20 mouse cellular contexts compared by ENCODE assay signal in genomic region chr1:151816051-151816450, GRCm38 (mm10).
DNase-seq lines count a peak whose midpoint lies in the region; TF ChIP-seq lines count a peak whose summit lies in the region.
"Had no signal": no experiment of that assay in that cellular context is flagged by ENCODE, and none has a peak within 500 bp of the region (broad histone marks: within the 10 kb centered on the region; RNA-seq: fewer than 3 reads in every experiment).

No protein-coding gene starts in this region.

- peak; percentile 58 for DNase-seq in heart, adult 11 months
- DNase-seq in heart, postnatal 25 days (ENCODE audit: low spot score), result no peak
- DNase-seq in A20 (ENCODE audit: low read depth, low spot score) (peak; percentile 51), CH12.LX (ENCODE audit: extremely low read depth) (peak; percentile 61)
- no peak for DNase-seq in lung, postnatal 4 days
- no peak for DNase-seq in limb, embryonic 10.5 days (ENCODE audit: low spot score)
- DNase-seq: adrenal gland, adult 2 months; adrenal gland, adult 8-10 months; adrenal gland, postnatal 10 days; adrenal gland, postnatal 14 days; adrenal gland, postnatal 25 days; adrenal gland, postnatal 36 days; B cell, adult 2 months; cerebellum, adult 11 months; cerebellum, adult 11-12 months; cerebellum, adult 18-20 months; cerebellum, adult 2 months; cerebellum, adult 8-10 months had no signal

- no peak for TF ChIP-seq POLR2A in CH12.LX (IDR thresholded peaks at IDR 0.05; ENCODE audit: low read depth, low read length)

- peaks cover 0 to 11% of the 10 kb centered on the region in 2 experiments; a peak in 2 of 4 replicates for H3K4me1 ChIP-seq in CH12.LX (ENCODE audit: control insufficient read depth in 1 of 2, insufficient read depth in 2 of 2)
- no peaks in the 10 kb centered on the region for H3K4me1 ChIP-seq in limb, embryonic 10.5 days

- no peak overlapping the region for H3K27ac ChIP-seq in CH12.LX (ENCODE audit: insufficient read depth, low read depth)
- H3K27ac ChIP-seq in limb, embryonic 10.5 days, result no peak overlapping the region

- TF ChIP-seq EP300 in CH12.LX (IDR thresholded peaks at IDR 0.05; ENCODE audit: low read length), result no peak; the same call in 1 of the 2 replicates

- H3K9me3 ChIP-seq in CH12.LX (replicated peaks; ENCODE audit: low read length), result peaks cover 11% of the 10 kb centered on the region
- H3K9me3 ChIP-seq in limb, embryonic 10.5 days (replicated peaks), result no peaks in the 10 kb centered on the region
- H3K9me3 ChIP-seq: G1E had no signal

- WGBS in limb, embryonic 10.5 days, result 92% methylated on average over 3 of the region's 3 CpGs

- dilution Hi-C loops in CH12.LX (cut with MboI; ENCODE audit: extremely low pct_ligation_motif_present, extremely low pct_unique_long_range_greater_than_20kb, low sequenced_read_pairs), result no loop called here

- no peaks in the 10 kb centered on the region for H3K79me2 ChIP-seq in CH12.LX (replicated peaks; ENCODE audit: control insufficient read depth, extremely low read depth, insufficient read depth, poor library complexity, severe bottlenecking)

- no peak for TF ChIP-seq RAD21 in CH12.LX (IDR thresholded peaks at IDR 0.05; ENCODE audit: low read depth, low read length)

- in situ Hi-C loops in CH12.LX (cut with MboI; ENCODE audit: low pct_ligation_motif_present, low pct_unique_long_range_greater_than_20kb, low sequenced_read_pairs), result loop anchor here (25.0 kb wide), 1 partner anchor 546 kb away; no protein-coding TSS in a partner anchor

- intact Hi-C loops in heart, postnatal 25 days (cut with DNase I), result loop anchor here (5.0 kb wide), 1 partner anchor 696 kb away; no protein-coding TSS in a partner anchor

- H3K4me2 ChIP-seq in CH12.LX (ENCODE audit: insufficient read depth, low read depth, poor library complexity, severe bottlenecking), result no peak overlapping the region

- no peak overlapping the region for H3K4me3 ChIP-seq in CH12.LX (replicated peaks in 1 of 3; ENCODE audit: low read depth in 2 of 3, low read length in 2 of 3, poor library complexity in 1 of 3)
- no peak overlapping the region for H3K4me3 ChIP-seq in limb, embryonic 10.5 days

- H3K9ac ChIP-seq in CH12.LX (ENCODE audit: insufficient read depth, low read depth), result no peak overlapping the region

- peaks cover 48 to 71% of the 10 kb centered on the region in 2 experiments for H3K36me3 ChIP-seq in CH12.LX (replicated peaks in 1 of 2; ENCODE audit: control insufficient read depth in 1 of 2, insufficient read depth in 1 of 2, low read length in 1 of 2)
- peaks cover 59% of the 10 kb centered on the region for H3K36me3 ChIP-seq in limb, embryonic 10.5 days

- no peak for TF ChIP-seq CTCF in CH12.LX (conservative IDR thresholded peaks at IDR 0.05 in 1 of 2, IDR thresholded peaks at IDR 0.05 in 1 of 2; ENCODE audit: low read depth in 2 of 2, low read length in 2 of 2)

- no peaks in the 10 kb centered on the region for H3K27me3 ChIP-seq in CH12.LX (replicated peaks)
- H3K27me3 ChIP-seq in limb, embryonic 10.5 days (ENCODE audit: low read depth, poor library complexity, severe bottlenecking), result no peaks in the 10 kb centered on the region
- H3K27me3 ChIP-seq: Patski had no signal

TF ChIP-seq in CH12.LX, 34 proteins besides CTCF, POLR2A, EP300 and RAD21:
- TF ChIP-seq JUND (conservative IDR thresholded peaks at IDR 0.05; ENCODE audit: low read depth, low read length) (peak; percentile 59), JUN (IDR thresholded peaks at IDR 0.05; ENCODE audit: insufficient read depth, low read depth, low read length) (peak; percentile 67), MEF2A (IDR thresholded peaks at IDR 0.05; ENCODE audit: borderline replicate concordance, low read depth, low read length) (peak; percentile 93), GABPA (IDR thresholded peaks at IDR 0.05; ENCODE audit: insufficient replicate concordance, low read depth, low read length) (no peak), NELFE (IDR thresholded peaks at IDR 0.05; ENCODE audit: low read depth, low read length) (no peak), USF2 (conservative IDR thresholded peaks at IDR 0.05; ENCODE audit: low read depth, low read length) (no peak), IRF4 (IDR thresholded peaks at IDR 0.05; ENCODE audit: low read depth, low read length) (peak; percentile 71)

Comparison
In these comparisons a context has a peak if more than half of its experiments do, and no peak if none do; other contexts are left out.
1. DNase-seq: peak in heart, adult 11 months (single experiment), A20 (single experiment) and CH12.LX (single experiment); none in heart, postnatal 25 days (single experiment), lung, postnatal 4 days (0 of 2) and limb, embryonic 10.5 days (single experiment).